Comparison of ENCODE assay signal across 8 mouse cellular contexts in genomic region chr2:154459851-154460250, GRCm38 (mm10). TPM values are rescaled to one million over a fixed set of nuclear protein-coding genes. Genes with fewer than 3 reads are reported as not detected.
DNase-seq lines count a peak whose midpoint lies in the region; ATAC-seq and TF ChIP-seq lines count a peak whose summit lies in the region.

No protein-coding gene starts in this region.

- H3K9me3 ChIP-seq in midbrain, embryonic 10.5 days (replicated peaks), result no peaks in the 10 kb centered on the region
- no peaks in the 10 kb centered on the region for H3K9me3 ChIP-seq in midbrain, embryonic 11.5 days (ENCODE audit: control insufficient read depth, low read length)
- no peaks in the 10 kb centered on the region for H3K9me3 ChIP-seq in intestine, postnatal 0 days (ENCODE audit: control insufficient read depth)
- H3K9me3 ChIP-seq in limb, embryonic 15.5 days, result no peaks in the 10 kb centered on the region

- H3K4me2 ChIP-seq in midbrain, embryonic 11.5 days, result no peak overlapping the region
- 0 out of 2 replicates have a peak overlapping the region, but pooled peaks have one; percentile 1 for H3K4me2 ChIP-seq in intestine, postnatal 0 days (replicated peaks; ENCODE audit: low read depth)
- H3K4me2 ChIP-seq in limb, embryonic 15.5 days, result no peak overlapping the region; the same call in 1 of the 2 replicates

- WGBS in midbrain, embryonic 10.5 days, result 62% methylated on average over 4 of the region's 4 CpGs
- WGBS in midbrain, embryonic 11.5 days, result 46% methylated on average over 4 of the region's 4 CpGs
- WGBS in heart, adult 2 months, result 7% methylated on average over 4 of the region's 4 CpGs
- WGBS in intestine, postnatal 0 days, result 26% methylated on average over 4 of the region's 4 CpGs
- 16% methylated on average over 4 of the region's 4 CpGs for WGBS in limb, embryonic 15.5 days

- no peak overlapping the region for H3K9ac ChIP-seq in midbrain, embryonic 11.5 days (ENCODE audit: low read length)
- no peak overlapping the region for H3K9ac ChIP-seq in heart, adult 2 months (ENCODE audit: low read depth, low read length)
- no peak overlapping the region for H3K9ac ChIP-seq in intestine, postnatal 0 days (ENCODE audit: low read depth, low read length)
- H3K9ac ChIP-seq in limb, embryonic 15.5 days, result no peak overlapping the region

- H3K79me2 ChIP-seq in heart, adult 2 months (replicated peaks; ENCODE audit: control insufficient read depth, insufficient read depth, low read length), result peaks cover under 1% of the 10 kb centered on the region

- no peak for TF ChIP-seq POLR2A in heart, adult 2 months (IDR thresholded peaks at IDR 0.05; ENCODE audit: insufficient read depth, low read depth, low read length)

- no peaks in the 10 kb centered on the region for H3K27me3 ChIP-seq in midbrain, embryonic 10.5 days (ENCODE audit: low read depth, poor library complexity, severe bottlenecking)
- H3K27me3 ChIP-seq in midbrain, embryonic 11.5 days (ENCODE audit: control insufficient read depth, insufficient read depth, low read length), result no peaks in the 10 kb centered on the region
- H3K27me3 ChIP-seq in heart, adult 2 months (ENCODE audit: control insufficient read depth, insufficient read depth, low read length), result no peaks in the 10 kb centered on the region
- no peaks in the 10 kb centered on the region for H3K27me3 ChIP-seq in intestine, postnatal 0 days (replicated peaks; ENCODE audit: control insufficient read depth, insufficient read depth, low read length)
- no peaks in the 10 kb centered on the region for H3K27me3 ChIP-seq in limb, embryonic 15.5 days

- H3K36me3 ChIP-seq in midbrain, embryonic 10.5 days, result peaks cover 18% of the 10 kb centered on the region; the same call in 1 of the 2 replicates
- H3K36me3 ChIP-seq in midbrain, embryonic 11.5 days (ENCODE audit: control insufficient read depth, insufficient read depth, low read length), result no peaks in the 10 kb centered on the region
- H3K36me3 ChIP-seq in heart, adult 2 months (ENCODE audit: control insufficient read depth, insufficient read depth, low read length), result peaks cover 4% of the 10 kb centered on the region; the same call in 1 of the 2 replicates
- no peaks in the 10 kb centered on the region for H3K36me3 ChIP-seq in intestine, postnatal 0 days (ENCODE audit: control insufficient read depth, insufficient read depth)
- H3K36me3 ChIP-seq in limb, embryonic 15.5 days, result no peaks in the 10 kb centered on the region

- H3K4me1 ChIP-seq in midbrain, embryonic 10.5 days, result peaks cover 19% of the 10 kb centered on the region
- H3K4me1 ChIP-seq in midbrain, embryonic 11.5 days (ENCODE audit: control insufficient read depth, insufficient read depth, low read length), result peaks cover 2% of the 10 kb centered on the region; the same call in 1 of the 2 replicates
- H3K4me1 ChIP-seq in heart, adult 2 months (ENCODE audit: control insufficient read depth, insufficient read depth, low read length), result peaks cover 7% of the 10 kb centered on the region
- 0 out of 2 replicates have a peak, but pooled peaks cover 3% of the 10 kb centered on the region for H3K4me1 ChIP-seq in intestine, postnatal 0 days (replicated peaks; ENCODE audit: control insufficient read depth, insufficient read depth, low read length)
- H3K4me1 ChIP-seq in limb, embryonic 15.5 days, result peaks cover 27% of the 10 kb centered on the region

- TF ChIP-seq EP300 in heart, adult 2 months (IDR thresholded peaks at IDR 0.05; ENCODE audit: insufficient read depth, low read depth, low read length), result peak; percentile 91

- DNase-seq in midbrain, embryonic 10.5 days (ENCODE audit: low spot score), result peak; percentile 38
- DNase-seq in midbrain, embryonic 11.5 days (ENCODE audit: low spot score, missing footprints), result no peak
- peak; percentile 84 for DNase-seq in embryo, embryonic 10.5 days (ENCODE audit: low spot score)
- DNase-seq in heart, adult 2 months, result peak; percentile 42 to 66
- DNase-seq in ovary, postnatal 14 days (ENCODE audit: low spot score), result peak; percentile 30
- DNase-seq in spleen, adult 18-20 months, result no peak

- intact Hi-C loops in heart, adult 2 months (cut with DNase I), result no loop called here

- H3K4me3 ChIP-seq in midbrain, embryonic 10.5 days, result no peak overlapping the region
- no peak overlapping the region for H3K4me3 ChIP-seq in midbrain, embryonic 11.5 days (ENCODE audit: low read depth, low read length)
- H3K4me3 ChIP-seq in heart, adult 2 months, result no peak overlapping the region
- no peak overlapping the region for H3K4me3 ChIP-seq in intestine, postnatal 0 days (ENCODE audit: low read depth, low read length)
- H3K4me3 ChIP-seq in limb, embryonic 15.5 days, result no peak overlapping the region

- no peak overlapping the region for H3K27ac ChIP-seq in midbrain, embryonic 10.5 days (replicated peaks)
- H3K27ac ChIP-seq in midbrain, embryonic 11.5 days (ENCODE audit: low read depth, low read length), result no peak overlapping the region
- no peak overlapping the region for H3K27ac ChIP-seq in heart, adult 2 months
- no peak overlapping the region for H3K27ac ChIP-seq in intestine, postnatal 0 days (ENCODE audit: low read depth, low read length)
- H3K27ac ChIP-seq in limb, embryonic 15.5 days, result no peak overlapping the region

- TF ChIP-seq CTCF in heart, adult 2 months (IDR thresholded peaks at IDR 0.05), result no peak
- no peak for TF ChIP-seq CTCF in intestine, postnatal 0 days (IDR thresholded peaks at IDR 0.05; ENCODE audit: low read depth)

- no peak for ATAC-seq in midbrain, embryonic 11.5 days (ENCODE audit: low FRiP score)
- no peak for ATAC-seq in intestine, postnatal 0 days
- peak; percentile 78; the same call in 1 of the 2 replicates for ATAC-seq in limb, embryonic 15.5 days (ENCODE audit: insufficient number of reproducible peaks, low FRiP score, low TSS enrichment, low read depth)

RNA-seq across cellular contexts. Expression of gene Cbfa2t2, which starts 23.6 kb away (rescaled TPM):
- polyA plus RNA-seq in midbrain, embryonic 10.5 days (2016; fragmentation: Nextera tagmentation; extraction: Ambion mirVana), result 67.4 and 88.4 TPM in 2 replicates
- polyA plus RNA-seq in midbrain, embryonic 11.5 days (2014; fragmentation: Nextera tagmentation; extraction: Ambion mirVana), result 75.2 and 76.1 TPM in 2 replicates
- total RNA-seq in heart, adult 2 months (2021), result 10 to 100 TPM; 15.6 to 17.3 TPM
- polyA plus RNA-seq in heart, adult 2 months (2012; rRNA removed), result 7.8 and 14.4 TPM in 2 replicates
- 7.8 and 9.1 TPM in 2 replicates for polyA plus RNA-seq in intestine, postnatal 0 days (2015; fragmentation: Nextera tagmentation; extraction: Ambion mirVana)
- polyA plus RNA-seq in limb, embryonic 15.5 days (2015; fragmentation: Nextera tagmentation; extraction: Ambion mirVana), result 37.7 and 41.3 TPM in 2 replicates

RNA-seq across cellular contexts. Expression of gene Snta1, which starts 52.0 kb away (rescaled TPM):
- polyA plus RNA-seq in midbrain, embryonic 10.5 days (2016; fragmentation: Nextera tagmentation; extraction: Ambion mirVana), result 3.0 and 5.1 TPM in 2 replicates
- polyA plus RNA-seq in midbrain, embryonic 11.5 days (2014; fragmentation: Nextera tagmentation; extraction: Ambion mirVana), result 2.0 and 2.3 TPM in 2 replicates
- total RNA-seq in heart, adult 2 months (2021), result 10 to 100 TPM; 73.6 to 95.0 TPM
- 64.8 and 66.0 TPM in 2 replicates for polyA plus RNA-seq in heart, adult 2 months (2012; rRNA removed)
- 4.9 and 7.7 TPM in 2 replicates for polyA plus RNA-seq in intestine, postnatal 0 days (2015; fragmentation: Nextera tagmentation; extraction: Ambion mirVana)
- 10.2 and 14.5 TPM in 2 replicates for polyA plus RNA-seq in limb, embryonic 15.5 days (2015; fragmentation: Nextera tagmentation; extraction: Ambion mirVana)

Comparison
In these comparisons a context has a peak if more than half of its experiments do, and no peak if none do; other contexts are left out.
1. DNase-seq: peak in midbrain, embryonic 10.5 days (single experiment), embryo, embryonic 10.5 days (single experiment), heart, adult 2 months (2 of 2) and ovary, postnatal 14 days (single experiment); none in midbrain, embryonic 11.5 days (single experiment) and spleen, adult 18-20 months (0 of 2).